Mouse (Mus musculus) retina, adult 2 months (tissue): ENCODE measurements around the gene Sorl1.

ENCODE experiments used
- DNase-seq: peaks from one replicate; pipeline ENCODE4 v3.0.0-alpha.2; 2012; ENCODE audit warnings: low read depth, low spot score

The Sorl1 gene

DNA sequence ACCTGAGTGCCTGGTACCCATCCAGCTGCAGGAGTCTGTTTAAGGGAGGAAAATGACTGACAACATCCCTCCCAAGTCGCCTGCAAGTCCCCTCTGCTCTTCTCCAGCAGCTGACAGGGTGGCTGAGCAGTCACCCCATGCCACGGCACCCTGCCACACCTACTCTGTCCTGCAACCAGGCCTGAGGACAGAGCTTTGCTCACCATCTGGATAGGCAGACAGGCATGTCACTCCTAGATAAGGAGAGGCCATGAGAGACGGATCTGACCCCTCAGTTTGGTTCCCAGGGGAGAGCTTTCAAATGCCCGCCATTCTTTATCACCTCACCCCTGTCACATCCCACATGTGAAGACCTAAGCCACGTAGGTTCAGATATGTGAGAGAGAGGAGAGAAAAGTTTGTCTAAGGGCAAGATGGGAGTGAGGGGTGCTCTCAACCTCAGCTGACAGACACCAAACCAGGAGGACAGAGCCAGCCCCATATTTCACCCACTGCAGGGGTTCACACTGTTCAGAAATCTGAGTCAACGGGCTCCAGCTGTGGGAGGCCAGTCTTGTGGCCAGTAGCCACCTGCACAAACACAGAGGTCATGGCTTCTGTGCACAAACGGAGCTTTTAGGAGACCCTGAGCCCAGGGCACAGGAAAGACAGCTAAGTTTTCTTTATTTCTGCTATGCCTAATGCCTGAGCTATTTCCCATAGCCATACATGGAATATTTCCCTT, 104.6 kb downstream of the Sorl1 start:
- DNase-seq: no peak

- DNase-seq: no peak
These were observed 115.6 kb downstream of the Sorl1 start for GRCm38 (mm10) chr9:42008501-42008900.

DNA sequence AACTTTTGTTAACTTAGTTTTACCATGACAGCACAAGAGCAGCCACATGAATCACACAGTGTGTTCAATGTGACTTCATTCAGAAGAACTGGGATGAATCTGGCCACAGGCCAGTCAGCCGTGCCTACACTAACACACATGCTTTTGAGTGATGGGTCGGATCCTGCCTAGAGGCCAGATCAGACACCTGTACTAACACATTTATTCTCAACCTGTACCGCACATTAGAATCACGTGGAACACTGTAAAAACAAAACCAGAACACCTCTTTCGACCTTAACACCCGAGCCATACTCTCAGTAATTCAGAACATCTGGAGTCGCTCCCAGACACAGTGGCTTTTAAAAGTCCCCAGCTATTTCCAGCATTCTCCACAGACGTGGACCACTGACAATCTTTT, 119.0 kb downstream of the Sorl1 start:
- DNase-seq: no peak

DNA sequence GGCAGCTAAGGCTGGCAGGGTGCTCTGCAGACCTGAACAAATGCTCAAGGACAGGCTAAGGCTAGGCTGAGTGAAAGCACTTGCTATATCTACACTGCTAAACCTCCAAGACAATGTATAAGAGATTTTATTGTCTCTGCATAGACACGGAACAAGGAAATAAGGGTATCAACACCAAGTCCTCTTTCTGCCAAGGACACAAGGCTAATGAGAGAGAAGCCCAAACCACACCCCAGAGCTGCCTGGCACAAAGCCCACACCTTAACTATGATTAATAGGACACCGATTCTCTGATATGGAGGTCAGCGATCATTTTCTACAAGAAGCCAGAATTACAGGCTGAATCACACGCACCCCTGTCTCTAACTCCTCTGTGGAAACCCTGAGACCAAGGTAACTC, 120.0 kb downstream of the Sorl1 start:
- DNase-seq: no peak

DNA sequence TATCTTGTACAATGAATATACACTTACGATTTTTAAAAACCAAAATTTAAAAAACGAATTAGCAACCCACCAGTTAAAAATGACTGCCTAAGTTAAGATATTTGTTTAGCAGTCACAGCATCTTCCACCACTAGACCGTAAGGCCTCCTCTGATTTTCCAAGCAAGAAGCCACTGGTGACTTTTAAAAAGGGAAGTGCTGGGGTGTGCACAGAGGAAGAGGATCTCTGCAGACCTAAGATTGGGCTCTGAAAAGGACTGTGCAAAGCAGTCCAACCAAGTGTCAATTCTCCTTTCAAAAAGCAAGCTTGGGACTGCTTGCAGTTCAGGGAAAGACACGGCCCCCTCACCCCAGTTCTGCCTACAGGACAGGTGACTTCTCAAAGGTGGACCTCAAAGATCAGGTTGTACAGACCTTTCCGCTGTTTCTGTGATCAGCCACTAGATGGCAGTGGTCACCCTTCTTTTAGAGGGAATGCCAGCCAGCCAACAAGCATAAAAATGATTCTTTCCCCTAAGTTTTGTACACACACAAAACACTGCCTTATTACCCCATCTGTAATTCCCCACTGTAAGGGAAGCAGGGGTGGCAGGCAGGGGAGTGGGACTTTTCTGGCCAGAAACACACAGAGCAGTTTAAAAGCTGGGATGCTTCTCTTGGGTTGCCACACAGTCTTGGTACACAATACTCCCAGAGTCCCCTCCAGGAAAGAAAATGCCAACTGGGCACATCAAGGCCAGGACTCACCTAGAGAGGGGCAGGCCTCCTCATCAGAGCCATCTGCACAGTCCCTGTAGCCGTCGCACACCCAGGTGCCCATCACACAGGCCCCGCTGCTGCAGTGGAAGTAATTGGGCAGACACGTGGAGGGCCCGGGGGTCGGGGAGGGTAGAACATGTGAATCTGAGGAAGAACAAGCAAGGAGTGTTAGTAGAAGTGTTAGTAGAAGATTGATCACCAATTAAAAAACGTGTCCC, 124.3 kb downstream of the Sorl1 start:
- peak; percentile 11 for DNase-seq

GRCm38 (mm10) chr9:41995278-41995677, 128.8 kb downstream of the Sorl1 start:
- DNase-seq: no peak

DNA sequence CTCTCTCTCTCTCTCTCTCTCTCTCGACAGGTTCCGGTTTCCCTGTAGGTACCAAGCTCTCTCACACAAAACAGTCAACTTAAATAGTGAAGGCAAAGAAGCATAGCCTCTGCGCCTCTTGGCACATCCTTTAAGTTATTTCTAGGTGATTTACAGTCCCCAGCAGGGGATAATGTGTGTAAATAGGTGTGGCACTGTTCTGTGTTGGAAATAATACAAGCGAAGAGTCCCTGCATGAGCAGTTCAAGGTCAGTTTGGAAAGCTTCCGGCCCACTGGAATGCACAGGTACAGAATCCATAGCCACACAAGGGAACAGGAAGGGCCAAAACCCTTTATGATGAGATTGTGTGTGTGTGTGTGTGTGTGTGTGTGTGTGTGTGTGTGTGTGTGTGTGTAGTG, 130.3 kb downstream of the Sorl1 start:
- no peak for DNase-seq

- no peak for DNase-seq
These were observed 131.3 kb downstream of the Sorl1 start for GRCm38 (mm10) chr9:41992841-41993240.

- no peak for DNase-seq
These were observed 138.5 kb downstream of the Sorl1 start for GRCm38 (mm10) chr9:41985636-41986035.

- no peak for DNase-seq
These were observed 139.0 kb downstream of the Sorl1 start for GRCm38 (mm10) chr9:41985052-41985451.

GRCm38 (mm10) chr9:41984306-41984705, 139.8 kb downstream of the Sorl1 start:
- DNase-seq: no peak

- no peak for DNase-seq
These were observed 140.8 kb downstream of the Sorl1 start for GRCm38 (mm10) chr9:41983286-41983685.

DNA sequence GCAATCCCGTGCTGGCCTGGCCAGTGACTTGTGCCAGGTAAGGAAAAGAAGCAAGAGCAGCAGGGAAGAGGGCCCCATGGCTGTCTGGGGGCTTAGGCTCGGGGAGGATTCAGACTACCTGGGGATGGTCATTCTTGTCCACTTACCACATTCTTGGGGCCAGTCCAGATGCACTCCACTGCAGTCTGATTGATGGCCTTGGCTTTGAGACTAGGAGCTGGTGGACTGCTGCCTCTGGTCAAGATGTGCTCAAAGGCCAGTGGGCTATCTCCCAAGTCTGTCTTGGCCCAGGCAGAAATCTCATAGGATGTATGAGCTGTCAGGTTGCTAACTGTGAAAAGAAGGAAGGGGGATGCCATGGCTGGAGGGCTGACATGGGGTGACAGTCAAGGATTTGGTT, 141.3 kb downstream of the Sorl1 start:
- no peak for DNase-seq

DNA sequence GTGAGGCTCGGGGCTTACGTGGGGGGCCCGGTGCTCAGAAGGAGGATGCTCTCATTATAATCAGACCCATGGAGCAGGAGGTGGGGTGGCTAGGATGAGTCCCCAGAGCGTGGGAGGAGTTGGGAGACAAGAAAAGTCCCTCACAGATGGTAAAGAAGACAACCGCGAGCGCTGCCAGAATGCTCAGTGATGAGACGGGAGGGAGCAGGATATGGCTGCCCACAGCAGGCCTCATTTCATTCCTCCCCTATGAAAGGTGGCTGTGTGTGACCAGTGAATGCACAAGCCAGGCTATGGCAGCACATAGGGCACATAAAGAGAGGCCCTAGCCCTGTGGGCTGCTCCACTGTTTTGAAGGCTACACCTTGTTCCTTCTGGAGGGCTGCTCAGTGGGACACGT, 142.1 kb downstream of the Sorl1 start:
- no peak for DNase-seq

DNA sequence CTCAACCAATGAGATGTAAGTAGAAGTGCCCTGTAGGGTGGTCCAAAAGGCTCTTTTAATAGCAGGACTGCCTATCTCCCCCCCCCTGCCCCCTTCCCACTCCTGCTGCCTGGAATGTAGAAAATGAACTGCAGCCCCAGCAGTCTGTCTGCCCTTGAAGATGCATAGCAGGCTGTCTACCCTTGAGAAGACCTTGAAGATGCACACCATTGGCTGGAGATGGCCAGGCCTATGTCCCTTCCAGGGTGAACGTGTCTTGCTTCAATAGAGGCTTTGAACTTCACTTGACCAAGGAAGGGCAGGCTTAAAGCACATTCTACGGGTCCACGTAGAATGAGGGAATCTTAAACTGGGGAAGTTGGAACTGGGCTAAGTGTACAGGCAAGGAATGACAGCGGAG, 142.8 kb downstream of the Sorl1 start:
- no peak for DNase-seq

DNA sequence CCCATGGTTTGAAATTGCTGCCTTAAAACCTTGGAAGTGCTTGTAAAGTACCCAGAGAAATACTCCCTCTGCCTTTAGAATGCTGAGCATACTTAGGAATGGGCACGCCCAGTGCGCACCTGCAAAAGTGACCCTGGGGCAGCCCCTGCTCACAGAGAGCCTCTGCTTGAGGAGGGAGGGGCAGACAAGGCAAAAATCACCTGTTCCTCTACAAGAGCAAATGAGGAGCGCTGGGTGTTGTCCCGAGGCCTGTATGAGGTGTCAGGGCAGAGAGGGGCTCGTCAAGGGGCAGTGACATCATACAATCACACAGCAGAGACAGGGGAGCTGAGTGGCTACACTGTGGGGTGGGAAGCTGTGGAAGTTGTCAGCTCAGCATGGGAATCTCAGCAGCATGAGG, 143.3 kb downstream of the Sorl1 start:
- no peak for DNase-seq

GRCm38 (mm10) chr9:41978366-41978765, 145.7 kb downstream of the Sorl1 start:
- DNase-seq: no peak

- no peak for DNase-seq
These were observed 148.1 kb downstream of the Sorl1 start for GRCm38 (mm10) chr9:41975968-41976367.

GRCm38 (mm10) chr9:41974661-41975060, 149.4 kb downstream of the Sorl1 start:
- no peak for DNase-seq

- DNase-seq: no peak
These were observed 150.1 kb downstream of the Sorl1 start for GRCm38 (mm10) chr9:41973775-41974657.

- DNase-seq: no peak
These were observed 154.1 kb downstream of the Sorl1 start for GRCm38 (mm10) chr9:41969961-41970360.
